Mouse (Mus musculus): ENCODE results near the gene Ccdc50. TPM values are rescaled to one million over a fixed set of nuclear protein-coding genes. Genes with fewer than 3 reads are reported as not detected.
A peak's percentile ranks its signal among the peaks of the same experiment; 100 is the strongest.

Gene Ccdc50
- total RNA-seq (2021): 91.1 and 95.5 TPM in 2 replicates
- long read RNA-seq, experiment 1, full-length matches to known transcripts: 22 of 35 reads
- long read RNA-seq, experiment 1, partial matches to known transcripts: 3 of 35 reads
- long read RNA-seq, experiment 1, other reads (novel, unspliced or antisense): 10 of 35 reads
- long read RNA-seq, experiment 2, full-length matches to known transcripts: 19 of 23 reads
- long read RNA-seq, experiment 2, partial matches to known transcripts: 0 of 23 reads
- long read RNA-seq, experiment 2, other reads (novel, unspliced or antisense): 4 of 23 reads

- DNase-seq: peak; percentile 90
Measured at GRCm38 (mm10) chr16:27388761-27389451, at the start of gene Ccdc50. Gene Ccdc50 (plus strand): TSS chr16:27388869.

- DNase-seq: no peak
Measured at GRCm38 (mm10) chr16:27347521-27347920, 41.1 kb upstream of the Ccdc50 start.

GRCm38 (mm10) chr16:27348359-27348758 lies 40.3 kb upstream of the Ccdc50 start:
- DNase-seq: no peak

GRCm38 (mm10) chr16:27349235-27349634 lies 39.4 kb upstream of the Ccdc50 start:
- DNase-seq: no peak

GRCm38 (mm10) chr16:27349878-27350532 lies 38.7 kb upstream of the Ccdc50 start:
- no peak for DNase-seq

- DNase-seq: no peak
Measured at GRCm38 (mm10) chr16:27354464-27354863, 34.2 kb upstream of the Ccdc50 start.

GRCm38 (mm10) chr16:27360059-27360458 lies 28.6 kb upstream of the Ccdc50 start:
- DNase-seq: no peak

- DNase-seq: no peak
Measured at GRCm38 (mm10) chr16:27370191-27370590, 18.5 kb upstream of the Ccdc50 start, which contains the start of gene Uts2b. Gene Uts2b (minus strand): TSS chr16:27370239.

- DNase-seq: no peak
Measured at GRCm38 (mm10) chr16:27370700-27371099, 18.0 kb upstream of the Ccdc50 start.

GRCm38 (mm10) chr16:27374139-27374538 lies 14.5 kb upstream of the Ccdc50 start:
- DNase-seq: no peak

- no peak for DNase-seq
Measured at GRCm38 (mm10) chr16:27375318-27375717, 13.4 kb upstream of the Ccdc50 start.

- DNase-seq: no peak
Measured at GRCm38 (mm10) chr16:27376556-27376955, 12.1 kb upstream of the Ccdc50 start.

- no peak for DNase-seq
Measured at GRCm38 (mm10) chr16:27382217-27382616, 6.5 kb upstream of the Ccdc50 start.

GRCm38 (mm10) chr16:27384893-27385603 lies 3.6 kb upstream of the Ccdc50 start:
- no peak for DNase-seq

- no peak for DNase-seq
Measured at GRCm38 (mm10) chr16:27385649-27386048, 3.0 kb upstream of the Ccdc50 start.

- no peak for DNase-seq
Measured at GRCm38 (mm10) chr16:27386850-27387407, 1.7 kb upstream of the Ccdc50 start.

- peak; percentile 5 for DNase-seq
Measured at GRCm38 (mm10) chr16:27387634-27388611, 746 bp upstream of the Ccdc50 start.

GRCm38 (mm10) chr16:27389534-27390282 lies 1.0 kb downstream of the Ccdc50 start:
- DNase-seq: peak; percentile 27

- DNase-seq: no peak
Measured at GRCm38 (mm10) chr16:27390306-27390705, 1.6 kb downstream of the Ccdc50 start.

GRCm38 (mm10) chr16:27391845-27392244 lies 3.2 kb downstream of the Ccdc50 start:
- DNase-seq: no peak

All from adrenal gland, postnatal 14 days (tissue).